Mouse (Mus musculus): ENCODE results near the gene Mcee. TPM values are rescaled to one million over a fixed set of nuclear protein-coding genes. Genes with fewer than 3 reads are reported as not detected.

Gene Mcee
- total RNA-seq, 2 experiments from 2014 or later, result 181 to 187 TPM

DNA sequence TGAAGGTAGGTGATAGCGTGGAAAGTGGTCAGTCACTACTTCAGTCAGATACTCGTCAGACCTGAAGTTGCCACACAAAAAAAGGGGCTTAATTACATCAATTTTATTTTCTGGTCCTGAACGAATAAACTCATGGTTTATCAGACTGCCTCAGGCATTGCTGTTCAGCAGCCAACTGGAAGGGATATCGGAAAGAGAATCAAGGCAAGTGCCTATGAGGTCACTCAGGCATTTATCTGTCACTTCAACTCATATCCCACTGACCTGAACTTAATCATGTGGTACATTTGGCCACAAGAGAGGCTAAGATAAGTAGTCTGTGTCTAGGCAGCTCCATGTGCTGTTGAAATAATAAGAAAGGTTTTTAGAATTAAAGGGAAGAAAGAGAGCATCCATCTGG, 10.0 kb downstream of the Mcee start:
- intact Hi-C loops (cut with DNase I), result no loop called here

GRCm38 (mm10) chr7:64403989-64404388, 11.6 kb downstream of the Mcee start:
- DNase-seq (ENCODE audit: low spot score), result no peak
- intact Hi-C loops (cut with DNase I), result no loop called here

More for the DNA sequence above, 10.0 kb downstream of the Mcee start:
- DNase-seq (ENCODE audit: low spot score), result no peak

DNA sequence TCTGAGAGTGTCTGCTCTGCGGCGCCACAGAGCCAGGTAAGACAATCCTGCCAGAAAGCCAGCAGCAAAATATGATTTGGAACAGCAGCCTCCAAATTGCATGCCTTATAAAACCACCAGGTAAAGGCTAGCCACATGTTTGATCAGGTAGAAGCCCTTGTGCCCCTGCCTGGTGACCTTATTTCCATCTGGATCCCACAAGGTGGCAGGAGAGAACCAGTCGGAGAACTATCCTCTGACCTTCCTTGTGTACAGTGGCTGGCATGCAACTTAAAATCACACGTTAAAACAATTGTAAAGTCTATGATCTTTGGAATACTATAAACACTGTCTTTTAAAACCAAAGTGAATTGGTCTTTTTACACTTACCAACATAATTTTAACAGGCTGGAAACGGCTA, 32.5 kb downstream of the Mcee start:
- DNase-seq (ENCODE audit: low spot score), result no peak
- intact Hi-C loops (cut with DNase I), result no loop called here

DNA sequence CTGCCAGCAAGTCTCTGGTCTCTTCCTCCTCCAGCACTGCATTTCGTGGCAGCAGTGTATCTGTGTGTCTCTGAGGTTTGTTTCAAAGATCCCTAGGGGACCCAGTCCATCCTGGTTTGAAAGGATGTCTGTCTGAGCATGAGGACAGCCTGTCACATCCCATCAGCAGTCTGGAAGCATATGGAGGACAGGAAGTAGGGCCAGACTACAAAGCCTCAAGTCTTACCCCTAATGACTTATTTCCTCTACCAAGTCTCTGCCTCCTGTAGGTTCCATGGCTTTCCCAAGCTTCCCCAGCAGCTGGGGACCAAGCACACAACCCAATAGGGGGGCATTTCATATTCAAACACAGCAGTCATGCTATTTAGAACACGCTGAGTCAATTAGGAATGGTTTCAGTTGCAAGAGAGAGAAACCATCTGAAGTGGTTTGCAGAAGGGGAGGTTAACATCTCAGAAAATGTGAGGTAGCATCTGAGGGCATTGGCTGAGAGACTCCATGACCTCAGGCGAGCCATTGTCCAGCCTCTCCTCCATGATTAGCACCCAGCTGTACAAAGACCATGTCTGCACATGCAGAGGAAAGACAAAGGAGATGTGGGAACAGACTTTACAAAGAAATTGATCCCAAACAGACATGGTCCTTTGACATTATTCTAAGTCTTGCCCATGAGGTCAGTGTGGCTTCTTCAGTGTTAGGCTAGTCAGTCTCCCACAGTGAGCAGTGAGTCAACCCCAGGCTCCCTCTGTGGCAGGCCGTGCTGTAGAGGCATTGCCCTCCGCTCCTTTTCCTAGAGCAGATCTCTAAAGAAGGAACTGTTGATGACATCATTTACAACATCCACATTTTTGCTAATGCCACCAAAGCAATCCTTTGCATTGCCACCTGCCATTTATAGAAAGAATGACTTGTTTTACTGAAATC, 47.5 kb downstream of the Mcee start:
- intact Hi-C loops (cut with DNase I), result no loop called here
- no peak for DNase-seq (ENCODE audit: low spot score)

GRCm38 (mm10) chr7:64440519-64440918, 48.1 kb downstream of the Mcee start:
- intact Hi-C loops (cut with DNase I), result no loop called here
- DNase-seq (ENCODE audit: low spot score), result no peak

DNA sequence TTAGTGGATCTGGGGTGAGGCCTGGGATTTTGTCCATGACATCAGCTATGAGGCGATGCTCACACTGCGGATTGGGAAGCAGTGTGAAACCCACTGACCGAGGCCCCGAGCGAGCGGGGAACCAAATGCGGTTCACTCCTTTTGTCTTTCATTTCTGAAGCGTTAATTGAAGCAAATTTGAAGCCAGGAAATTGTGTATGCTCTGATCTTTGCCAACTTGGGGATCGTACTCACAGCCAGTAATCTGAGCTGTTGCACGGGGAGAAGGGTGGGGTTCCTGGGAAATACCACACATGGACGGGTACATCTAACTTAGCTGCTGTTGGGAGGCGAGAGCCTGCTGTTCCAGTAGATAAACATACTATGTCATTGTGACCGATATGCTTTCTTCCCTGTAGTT, 58.2 kb downstream of the Mcee start:
- intact Hi-C loops (cut with DNase I), result no loop called here

DNA sequence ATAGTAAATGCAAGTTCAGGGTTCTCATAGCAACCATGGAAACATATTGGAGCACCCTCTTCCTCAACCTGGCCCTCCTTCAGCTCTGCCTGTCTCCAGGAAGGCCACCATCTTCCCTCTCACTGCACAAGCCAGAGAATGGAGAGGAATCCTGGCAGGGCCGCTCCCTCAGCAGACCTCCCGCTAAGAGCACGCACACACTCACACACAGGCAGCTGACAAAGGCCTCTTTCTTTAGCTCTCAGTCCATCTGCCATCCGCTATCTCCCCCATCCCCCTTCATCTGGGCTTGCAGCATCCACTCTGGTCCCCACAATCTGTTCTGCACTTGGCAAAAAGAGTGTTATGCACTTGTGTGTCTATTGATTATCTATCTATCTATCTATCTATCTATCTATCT, 59.0 kb downstream of the Mcee start:
- intact Hi-C loops (cut with DNase I), result no loop called here

More for the DNA sequence above, 58.2 kb downstream of the Mcee start:
- DNase-seq (ENCODE audit: low spot score), result no peak

GRCm38 (mm10) chr7:64451861-64452382, 59.5 kb downstream of the Mcee start:
- intact Hi-C loops (cut with DNase I), result no loop called here
- DNase-seq (ENCODE audit: low spot score), result no peak

More for the DNA sequence above, 59.0 kb downstream of the Mcee start:
- no peak for DNase-seq (ENCODE audit: low spot score)

- intact Hi-C loops (cut with DNase I), result no loop called here
- DNase-seq (ENCODE audit: low spot score), result no peak
These were observed 60.2 kb downstream of the Mcee start for GRCm38 (mm10) chr7:64452471-64453222.

DNA sequence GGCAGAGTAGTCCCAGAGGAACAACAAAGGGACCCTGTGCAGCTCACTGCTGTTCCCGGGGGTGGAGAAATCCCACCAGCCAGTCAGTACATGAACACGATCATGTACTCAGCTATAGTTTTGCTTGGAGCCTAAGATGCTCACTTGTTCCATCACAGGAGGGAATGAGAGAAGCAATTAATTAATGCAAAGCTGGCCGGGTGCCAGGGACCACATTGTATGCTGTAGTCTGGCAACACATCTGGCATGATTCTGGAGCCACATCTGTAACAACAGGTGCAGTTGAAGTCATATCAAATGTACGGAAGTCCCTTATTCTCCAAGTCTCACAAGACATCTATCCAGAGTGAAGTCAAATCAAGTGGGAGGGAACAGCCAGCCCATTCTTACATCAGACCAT, 63.8 kb downstream of the Mcee start:
- intact Hi-C loops (cut with DNase I), result no loop called here
- no peak for DNase-seq (ENCODE audit: low spot score)

DNA sequence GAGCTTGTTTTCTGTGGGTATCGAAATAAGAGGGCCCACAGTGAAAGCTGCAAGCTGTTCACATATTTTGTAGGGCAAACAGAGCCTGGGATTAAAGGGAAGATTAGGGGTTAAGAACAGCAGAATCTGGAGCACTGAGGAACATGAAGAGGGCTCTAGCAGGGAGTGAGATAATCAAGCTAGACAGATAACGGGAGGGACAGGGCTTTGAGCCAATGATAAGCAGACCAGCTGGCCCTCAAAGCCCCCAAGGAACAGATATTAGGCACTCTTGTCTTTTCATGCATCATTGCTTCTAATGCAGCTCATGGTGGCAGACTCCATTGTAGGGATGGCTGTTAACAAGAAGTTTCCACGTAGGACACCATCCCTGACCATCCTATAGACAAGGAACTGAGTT, 64.3 kb downstream of the Mcee start:
- DNase-seq (ENCODE audit: low spot score), result no peak
- intact Hi-C loops (cut with DNase I), result no loop called here

- intact Hi-C loops (cut with DNase I), result no loop called here
- no peak for DNase-seq (ENCODE audit: low spot score)
These were observed 65.4 kb downstream of the Mcee start for GRCm38 (mm10) chr7:64457811-64458210.

Other genes starting within 250 kb of the Mcee start
- gene Trpm1, start 238.8 kb upstream of the Mcee start, total RNA-seq (2021), result not detected
- 10 to 100 TPM; 11.9 to 12.0 TPM for gene Mtmr10, start 105.0 kb upstream of the Mcee start, total RNA-seq (2021)
- gene Fan1, start 18.5 kb upstream of the Mcee start, total RNA-seq (2021), result 1 to 10 TPM; 8.4 to 8.8 TPM
- 10 to 100 TPM; 12.2 to 14.7 TPM for gene Mphosph10, start 339 bp upstream of the Mcee start, total RNA-seq (2021)
- under 1 TPM; 0.44 to 0.87 TPM for gene Apba2, start 109.1 kb downstream of the Mcee start, total RNA-seq (2021)

All from heart, postnatal 25 days (tissue).